19 mouse cellular contexts compared by ENCODE assay signal in genomic region chr9:70875059-70875458, GRCm38 (mm10).
DNase-seq lines count a peak whose midpoint lies in the region; ATAC-seq and TF ChIP-seq lines count a peak whose summit lies in the region.
"Had no signal": no experiment of that assay in that cellular context is flagged by ENCODE, and none has a peak within 500 bp of the region (broad histone marks: within the 10 kb centered on the region; RNA-seq: fewer than 3 reads in every experiment).

No protein-coding gene starts in this region.

- DNase-seq in cerebellum, adult 9-10 months: peak; percentile 19
- no peak for DNase-seq in cerebellum, adult 8-10 months
- DNase-seq in heart, adult 2 months: no peak
- no peak for DNase-seq in heart, postnatal 10 days
- no peak for DNase-seq in kidney, postnatal 0 days (ENCODE audit: low spot score)
- DNase-seq in kidney, postnatal 25 days: no peak
- no peak for DNase-seq in stomach, postnatal 0 days (ENCODE audit: low spot score)
- no peak for DNase-seq in right cerebral cortex, postnatal 25 days
- DNase-seq: adrenal gland, adult 8-10 months; adrenal gland, postnatal 36 days; gastrocnemius, postnatal 36 days; heart, postnatal 36 days had no signal

- intact Hi-C loops in heart, adult 2 months (cut with DNase I): loop anchor here (5.0 kb wide), 1 partner anchor 188 kb away; no protein-coding TSS in a partner anchor
- intact Hi-C loops in heart, postnatal 10 days (cut with DNase I): no loop called here

- no peaks in the 10 kb centered on the region for H3K79me2 ChIP-seq in heart, adult 2 months (replicated peaks; ENCODE audit: control insufficient read depth, insufficient read depth, low read length)

- H3K36me3 ChIP-seq in heart, adult 2 months (ENCODE audit: control insufficient read depth, insufficient read depth, low read length): no peaks in the 10 kb centered on the region
- no peaks in the 10 kb centered on the region for H3K36me3 ChIP-seq in kidney, postnatal 0 days (ENCODE audit: insufficient read depth, low read length)
- no peaks in the 10 kb centered on the region for H3K36me3 ChIP-seq in stomach, postnatal 0 days (ENCODE audit: control insufficient read depth, insufficient read depth, low read length)
- H3K36me3 ChIP-seq: G1E; heart, embryonic 15.5 days; hindbrain, embryonic 15.5 days had no signal

- peak; percentile 46; the same call in 1 of the 2 replicates for ATAC-seq in kidney, postnatal 0 days (replicated peaks; ENCODE audit: low FRiP score, low read depth)
- ATAC-seq in stomach, postnatal 0 days (ENCODE audit: low FRiP score, low TSS enrichment): no peak
- ATAC-seq: CD4-positive, CD25-positive, alpha-beta regulatory T cell, adult 4 months; forebrain, embryonic 13.5 days; intestine, embryonic 16.5 days had no signal

- peaks cover 7% of the 10 kb centered on the region for H3K4me1 ChIP-seq in heart, adult 2 months (ENCODE audit: control insufficient read depth, insufficient read depth, low read length)
- peaks cover 10% of the 10 kb centered on the region; the same call in 1 of the 2 replicates for H3K4me1 ChIP-seq in kidney, postnatal 0 days (replicated peaks; ENCODE audit: insufficient read depth, low read length)
- H3K4me1 ChIP-seq in stomach, postnatal 0 days (replicated peaks; ENCODE audit: control insufficient read depth, insufficient read depth): no peaks in the 10 kb centered on the region
- H3K4me1 ChIP-seq: forebrain, embryonic 13.5 days; hindbrain, embryonic 15.5 days had no signal

- TF ChIP-seq POLR2A in heart, adult 2 months (IDR thresholded peaks at IDR 0.05; ENCODE audit: insufficient read depth, low read depth, low read length): no peak

- no peaks in the 10 kb centered on the region for H3K9me3 ChIP-seq in kidney, postnatal 0 days (replicated peaks; ENCODE audit: low read length)
- H3K9me3 ChIP-seq in stomach, postnatal 0 days (ENCODE audit: control insufficient read depth, low read length): no peaks in the 10 kb centered on the region
- H3K9me3 ChIP-seq: forebrain, embryonic 13.5 days; G1E; heart, embryonic 15.5 days; hindbrain, embryonic 15.5 days had no signal

- H3K27ac ChIP-seq in heart, adult 2 months: peak overlapping the region; percentile 56
- peak overlapping the region; percentile 76 for H3K27ac ChIP-seq in kidney, postnatal 0 days
- H3K27ac ChIP-seq in stomach, postnatal 0 days (replicated peaks): 0 out of 2 replicates have a peak overlapping the region, but pooled peaks have one; percentile 35
- H3K27ac ChIP-seq: forebrain, embryonic 13.5 days; heart, embryonic 15.5 days; hindbrain, embryonic 15.5 days had no signal

- TF ChIP-seq EP300 in heart, adult 2 months (IDR thresholded peaks at IDR 0.05; ENCODE audit: insufficient read depth, low read depth, low read length): 0 out of 2 replicates have a peak, but pooled peaks have one; percentile 5
- no peak for TF ChIP-seq EP300 in stomach, postnatal 0 days (optimal IDR thresholded peaks at IDR 0.05)

- no peak for TF ChIP-seq CTCF in heart, adult 2 months (IDR thresholded peaks at IDR 0.05)
- no peak for TF ChIP-seq CTCF in kidney, postnatal 0 days (IDR thresholded peaks at IDR 0.05; ENCODE audit: low read depth)
- TF ChIP-seq CTCF in stomach, postnatal 0 days (IDR thresholded peaks at IDR 0.05; ENCODE audit: low read depth): no peak

- H3K4me3 ChIP-seq in heart, adult 2 months: no peak overlapping the region
- H3K4me3 ChIP-seq in kidney, postnatal 0 days (replicated peaks; ENCODE audit: low read depth, low read length): no peak overlapping the region
- no peak overlapping the region for H3K4me3 ChIP-seq in stomach, postnatal 0 days (ENCODE audit: low read depth, low read length)
- H3K4me3 ChIP-seq: forebrain, embryonic 13.5 days; heart, embryonic 15.5 days; hindbrain, embryonic 15.5 days had no signal

- no peak overlapping the region for H3K4me2 ChIP-seq in kidney, postnatal 0 days (ENCODE audit: low read length)
- H3K4me2 ChIP-seq in stomach, postnatal 0 days (replicated peaks; ENCODE audit: low read depth): no peak overlapping the region
- H3K4me2 ChIP-seq: forebrain, embryonic 13.5 days; heart, embryonic 11.5 days; heart, embryonic 15.5 days; hindbrain, embryonic 15.5 days had no signal

- WGBS in heart, adult 2 months: 54% methylated on average over 4 of the region's 4 CpGs
- 37% methylated on average over 4 of the region's 4 CpGs for WGBS in kidney, postnatal 0 days
- WGBS in stomach, postnatal 0 days: 77% methylated on average over 4 of the region's 4 CpGs

- H3K9ac ChIP-seq in heart, adult 2 months (ENCODE audit: low read depth, low read length): no peak overlapping the region
- H3K9ac ChIP-seq in kidney, postnatal 0 days (ENCODE audit: low read depth, low read length): no peak overlapping the region
- no peak overlapping the region for H3K9ac ChIP-seq in stomach, postnatal 0 days (ENCODE audit: low read length)
- H3K9ac ChIP-seq: forebrain, embryonic 13.5 days; heart, embryonic 15.5 days; hindbrain, embryonic 15.5 days had no signal

- no peaks in the 10 kb centered on the region for H3K27me3 ChIP-seq in heart, adult 2 months (ENCODE audit: control insufficient read depth, insufficient read depth, low read length)
- no peaks in the 10 kb centered on the region for H3K27me3 ChIP-seq in kidney, postnatal 0 days (ENCODE audit: insufficient read depth, low read length)
- H3K27me3 ChIP-seq in stomach, postnatal 0 days (ENCODE audit: control insufficient read depth, insufficient read depth, low read length): no peaks in the 10 kb centered on the region
- H3K27me3 ChIP-seq: forebrain, embryonic 13.5 days; heart, embryonic 15.5 days; hindbrain, embryonic 15.5 days had no signal
